Mouse (Mus musculus) CH12.LX (cell line): ENCODE data around the gene Gm15013. TPM values are rescaled to one million over a fixed set of nuclear protein-coding genes. Genes with fewer than 3 reads are reported as not detected.

Experiments
- DNase-seq: peaks from one replicate; pipeline ENCODE4 v3.0.0-alpha.2; 2013; ENCODE audit errors: extremely low read depth
- H3K27ac ChIP-seq: 2 replicates; pipeline ENCODE4 v1.5.1; 2012; ENCODE audit warnings: low read depth, mild to moderate bottlenecking, control low read depth, moderate library complexity; ENCODE audit not compliant: insufficient read depth
- H3K27me3 ChIP-seq: replicated peaks from 2 replicates; pipeline ENCODE3; 2012; ENCODE audit warnings: inconsistent platforms
- H3K36me3 ChIP-seq, 2 experiments: replicated peaks in 1 of 2; 2 replicates each; pipeline versions ENCODE3 to v1.6.1; 2012; ENCODE audit warnings: inconsistent platforms in 1 of 2, low read length in 1 of 2, mild to moderate bottlenecking in 1 of 2, mixed read lengths in 1 of 2, moderate library complexity in 1 of 2; ENCODE audit not compliant: control insufficient read depth in 1 of 2, insufficient read depth in 1 of 2
- H3K4me1 ChIP-seq, 2 experiments: 2 replicates each; pipeline ENCODE4 v1.6.1; 2012; ENCODE audit warnings: inconsistent platforms in 1 of 2, moderate library complexity in 1 of 2; ENCODE audit not compliant: insufficient read depth in 2 of 2, control insufficient read depth in 1 of 2
- H3K4me2 ChIP-seq: 2 replicates; pipeline ENCODE4 v1.6.1; 2012; ENCODE audit warnings: low read depth, mild to moderate bottlenecking, control low read depth; ENCODE audit not compliant: poor library complexity, insufficient read depth, severe bottlenecking
- H3K4me3 ChIP-seq, 3 experiments: fragments of 150-350 bp in 1 of 3; sonication (generic) in 1 of 3; replicated peaks in 1 of 3; 2 replicates each; pipeline versions ENCODE3 to v1.5.1; 2011 to 2012; ENCODE audit warnings: low read depth in 2 of 3, low read length in 2 of 3, mild to moderate bottlenecking in 2 of 3, moderate library complexity in 2 of 3, control low read depth in 1 of 3, improper control_type of control experiment in 1 of 3, inconsistent platforms in 1 of 3, mixed read lengths in 1 of 3; ENCODE audit not compliant: poor library complexity in 1 of 3
- H3K79me2 ChIP-seq: replicated peaks from 2 replicates; pipeline ENCODE4 v1.6.1; 2012; ENCODE audit warnings: mild to moderate bottlenecking, moderate library complexity; ENCODE audit not compliant: control insufficient read depth, poor library complexity, insufficient read depth, severe bottlenecking; ENCODE audit errors: extremely low read depth
- H3K9ac ChIP-seq: 2 replicates; pipeline ENCODE4 v1.6.1; 2012; ENCODE audit warnings: low read depth, mild to moderate bottlenecking, control low read depth, moderate library complexity; ENCODE audit not compliant: insufficient read depth
- H3K9me3 ChIP-seq: replicated peaks from 2 replicates; pipeline ENCODE3; 2012; ENCODE audit warnings: low read length, inconsistent platforms, mixed read lengths
- CTCF ChIP-seq, 2 experiments: IDR thresholded peaks in 1 of 2; conservative IDR thresholded peaks in 1 of 2; 2 replicates each; pipeline ENCODE4 v1.5.1; 2011 to 2012; ENCODE audit warnings: low read depth in 2 of 2, low read length in 2 of 2, improper control_type of control experiment in 1 of 2, inconsistent platforms in 1 of 2, mild to moderate bottlenecking in 1 of 2, moderate library complexity in 1 of 2
- ELF1 ChIP-seq: IDR thresholded peaks from 2 replicates; pipeline ENCODE4 v1.6.1; 2014; ENCODE audit warnings: low read depth, mild to moderate bottlenecking, inconsistent platforms, low read length, improper control_type of control experiment
- RAD21 ChIP-seq: IDR thresholded peaks from 2 replicates; pipeline ENCODE4 v1.6.1; 2011; ENCODE audit warnings: low read depth, mild to moderate bottlenecking, low read length, improper control_type of control experiment, moderate library complexity
- SMC3 ChIP-seq: IDR thresholded peaks from 2 replicates; pipeline ENCODE4 v1.6.1; 2011; ENCODE audit warnings: low read depth, low read length, improper control_type of control experiment
- TBP ChIP-seq: conservative IDR thresholded peaks from 2 replicates; pipeline ENCODE4 v1.6.1; 2011; ENCODE audit warnings: low read depth, low read length, improper control_type of control experiment
- USF1 ChIP-seq: IDR thresholded peaks from 2 replicates; pipeline ENCODE4 v1.6.1; 2014; ENCODE audit warnings: low read depth, mild to moderate bottlenecking, inconsistent platforms, low read length, improper control_type of control experiment
- ZC3H11A ChIP-seq: IDR thresholded peaks from 2 replicates; pipeline ENCODE4 v1.6.1; 2012; ENCODE audit warnings: low read depth, mild to moderate bottlenecking, inconsistent platforms, low read length, improper control_type of control experiment
- dilution Hi-C: fragments of 300-500 bp; cut with MboI; formaldehyde crosslinking; loops from 2 replicates; pipeline ENCODE4 v1.14.3; 2020; ENCODE audit warnings: low sequenced_read_pairs; ENCODE audit not compliant: extremely low pct_unique_long_range_greater_than_20kb, extremely low pct_ligation_motif_present
- in situ Hi-C: fragments of 300-500 bp; cut with MboI; formaldehyde crosslinking; loops from 3 replicates; pipeline ENCODE4 v1.14.3; 2019; ENCODE audit warnings: low sequenced_read_pairs, low pct_ligation_motif_present, low pct_unique_long_range_greater_than_20kb, mixed read lengths
- polyA plus RNA-seq: library from polyadenylated mRNA; unstranded; fragments of >175 nt; gene quantifications from 2 replicates; pipeline ENCODE4 v1.2.1, GENCODE M21; 2012; ENCODE audit warnings: low read depth; ENCODE audit not compliant: insufficient read length
- total RNA-seq, 2 experiments: library from RNA; depleted of rRNA; stranded (reverse); fragments of 300-350 nt in 1 of 2; fragments of >200 nt in 1 of 2; gene quantifications; 2 replicates each; pipeline ENCODE4 v1.2.3; 2012 to 2014

Gm15013 gene
- total and polyA plus RNA-seq, 3 experiments: 0.70 to 0.87 TPM; not detected in 1

DNA sequence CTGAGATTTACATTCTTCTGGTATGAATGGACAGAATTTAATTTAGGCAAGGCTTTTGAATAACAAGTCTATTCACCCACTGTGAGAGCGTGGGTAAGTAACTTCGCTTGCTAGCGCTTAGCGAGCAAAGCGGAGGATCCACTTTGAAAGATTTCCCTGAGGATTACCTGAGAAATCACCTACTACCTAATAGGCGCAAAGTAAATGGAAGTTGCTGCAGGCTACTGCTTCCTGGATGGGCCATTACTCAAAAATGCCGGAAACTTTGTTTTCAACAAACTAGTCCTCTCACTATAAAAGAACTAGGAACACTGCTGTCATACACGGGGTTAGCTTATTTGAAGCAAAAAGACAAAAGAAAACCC, 29.9 kb downstream of the Gm15013 start:
- in situ Hi-C loops (loop anchor here (25.0 kb wide), 1 partner anchor 272 kb away; no protein-coding TSS in a partner anchor), dilution Hi-C loops (no loop called here)
- Histone ChIP-seq H3K9me3 (no peaks in the 10 kb centered on the region), H3K79me2 (no peaks in the 10 kb centered on the region), H3K36me3 (no peaks in the 10 kb centered on the region), H3K4me3 (peak overlapping the region; percentile 62 to 90 (median 66)), H3K27me3 (no peaks in the 10 kb centered on the region), H3K9ac (peak overlapping the region; percentile 19; the same call in 1 of the 2 replicates), H3K4me1 (no peaks in the 10 kb centered on the region), H3K4me2 (peak overlapping the region; percentile 50; the same call in 1 of the 2 replicates), H3K27ac (no peak overlapping the region)
- TF ChIP-seq ELF1 (no peak; the same call in 1 of the 2 replicates), TBP (peak; percentile 44; the same call in 1 of the 2 replicates)
- DNase-seq: no peak

DNA sequence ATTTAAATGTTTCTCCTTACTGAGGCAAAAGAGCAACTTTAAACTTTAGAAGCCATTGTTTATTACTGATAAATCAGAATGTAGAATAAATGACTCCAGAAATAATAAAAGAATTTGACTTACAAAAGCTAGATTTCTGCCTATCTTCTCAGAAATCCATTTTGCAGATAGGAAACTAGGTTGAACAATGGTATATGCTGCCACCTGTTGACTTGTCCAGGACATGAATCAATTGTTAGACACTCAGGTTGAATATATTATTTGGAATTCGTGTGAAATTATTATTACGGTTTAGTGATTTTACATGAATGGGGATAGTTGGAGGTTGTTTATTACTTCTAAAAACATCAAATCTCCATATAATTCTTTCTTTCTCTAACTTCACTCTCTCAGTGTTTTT, 48.5 kb downstream of the Gm15013 start:
- in situ Hi-C loops: no loop called here
- peak; percentile 22 for DNase-seq
- H3K79me2 ChIP-seq: no peaks in the 10 kb centered on the region
- no peaks in the 10 kb centered on the region for H3K9me3 ChIP-seq
- no peak overlapping the region for H3K4me3 ChIP-seq
- dilution Hi-C loops: no loop called here
- no peaks in the 10 kb centered on the region for H3K27me3 ChIP-seq
- TF ChIP-seq SMC3: peak; percentile 60
- peak in 1 of 2 experiments; percentile 66; a peak in 2 of 4 replicates for TF ChIP-seq CTCF (conservative IDR thresholded peaks at IDR 0.05 in 1 of 2, IDR thresholded peaks at IDR 0.05 in 1 of 2; ENCODE audit: low read depth in 2 of 2, low read length in 2 of 2)
- no peak for TF ChIP-seq USF1
- peak; percentile 70 for TF ChIP-seq RAD21
- TF ChIP-seq ZC3H11A: peak; percentile 4; the same call in 1 of the 2 replicates
- H3K9ac ChIP-seq: no peak overlapping the region
- H3K36me3 ChIP-seq: no peaks in the 10 kb centered on the region
- H3K27ac ChIP-seq: no peak overlapping the region
- no peak overlapping the region for H3K4me2 ChIP-seq
- no peaks in the 10 kb centered on the region for H3K4me1 ChIP-seq

Other genes with a start within 250 kb of the Gm15013 start
- gene D330045A20Rik, start 234.1 kb downstream of the Gm15013 start, total RNA-seq (2012; rRNA removed): not detected in 2 replicates
- not detected in 2 replicates for gene D330045A20Rik, start 234.1 kb downstream of the Gm15013 start, total RNA-seq (2014; rRNA removed)
- gene D330045A20Rik, start 234.1 kb downstream of the Gm15013 start, polyA plus RNA-seq: not detected in 2 replicates
- not detected in 2 replicates for gene Rnf128, start 151.2 kb downstream of the Gm15013 start, total RNA-seq (2012; rRNA removed)
- gene Rnf128, start 151.2 kb downstream of the Gm15013 start, total RNA-seq (2014; rRNA removed): not detected in 2 replicates
- gene Rnf128, start 151.2 kb downstream of the Gm15013 start, polyA plus RNA-seq: not detected in 2 replicates
- gene Tbc1d8b, start 29.5 kb downstream of the Gm15013 start, total RNA-seq (2012; rRNA removed): 1.6 and 1.8 TPM in 2 replicates
- 2.3 and 3.1 TPM in 2 replicates for gene Tbc1d8b, start 29.5 kb downstream of the Gm15013 start, total RNA-seq (2014; rRNA removed)
- 2.1 and 2.2 TPM in 2 replicates for gene Tbc1d8b, start 29.5 kb downstream of the Gm15013 start, polyA plus RNA-seq
- not detected in 2 replicates for gene Ripply1, start 67.9 kb upstream of the Gm15013 start, total RNA-seq (2012; rRNA removed)
- gene Ripply1, start 67.9 kb upstream of the Gm15013 start, total RNA-seq (2014; rRNA removed): not detected in 2 replicates
- gene Ripply1, start 67.9 kb upstream of the Gm15013 start, polyA plus RNA-seq: not detected in 2 replicates
- gene Cldn2, start 86.3 kb upstream of the Gm15013 start, total RNA-seq (2012; rRNA removed): not detected in 2 replicates
- not detected in 2 replicates for gene Cldn2, start 86.3 kb upstream of the Gm15013 start, total RNA-seq (2014; rRNA removed)
- gene Cldn2, start 86.3 kb upstream of the Gm15013 start, polyA plus RNA-seq: 0.07 TPM in 1 of 2 replicates, not detected in the other
- not detected in 2 replicates for gene Morc4, start 157.2 kb upstream of the Gm15013 start, total RNA-seq (2012; rRNA removed)
- not detected in 2 replicates for gene Morc4, start 157.2 kb upstream of the Gm15013 start, total RNA-seq (2014; rRNA removed)
- not detected in 2 replicates for gene Morc4, start 157.2 kb upstream of the Gm15013 start, polyA plus RNA-seq